Mouse (Mus musculus): Measurements from ENCODE around the gene Mbd3. TPM values are rescaled to one million over a fixed set of nuclear protein-coding genes. Genes with fewer than 3 reads are reported as not detected.
A peak's percentile ranks its signal among the peaks of the same experiment; 100 is the strongest.

Gene Mbd3
- total RNA-seq, 2 experiments from 2014 or later = 121 to 131 TPM

GRCm38 (mm10) chr10:80398174-80398535 is 1.2 kb downstream of the Mbd3 start:
- no peak for DNase-seq (ENCODE audit: low spot score in 2 of 2)

- DNase-seq (ENCODE audit: low spot score in 2 of 2) = no peak
Measured at GRCm38 (mm10) chr10:80397524-80398173, 1.7 kb downstream of the Mbd3 start.

- no peak for DNase-seq (ENCODE audit: low spot score in 2 of 2)
Measured at GRCm38 (mm10) chr10:80396822-80397523, 2.4 kb downstream of the Mbd3 start.

GRCm38 (mm10) chr10:80395025-80395627 is 4.2 kb downstream of the Mbd3 start:
- DNase-seq (ENCODE audit: low spot score in 2 of 2) = no peak

GRCm38 (mm10) chr10:80392687-80393086 is 6.7 kb downstream of the Mbd3 start:
- no peak for DNase-seq (ENCODE audit: low spot score in 2 of 2)

GRCm38 (mm10) chr10:80390697-80391096 is 8.7 kb downstream of the Mbd3 start:
- DNase-seq (ENCODE audit: low spot score in 2 of 2) = no peak

- no peak for DNase-seq (ENCODE audit: low spot score in 2 of 2)
Measured at GRCm38 (mm10) chr10:80389185-80389708, 10.1 kb downstream of the Mbd3 start.

GRCm38 (mm10) chr10:80388731-80389130 is 10.6 kb downstream of the Mbd3 start:
- DNase-seq (ENCODE audit: low spot score in 2 of 2) = no peak

- peak; percentile 73 to 88 for DNase-seq (ENCODE audit: low spot score in 2 of 2)
Measured at GRCm38 (mm10) chr10:80387522-80387959, 11.8 kb downstream of the Mbd3 start, which contains the start of gene Mex3d. TSS of gene Mex3d (minus strand) at chr10:80387659.

GRCm38 (mm10) chr10:80386735-80387471 is 12.4 kb downstream of the Mbd3 start:
- DNase-seq (ENCODE audit: low spot score in 2 of 2) = no peak

- DNase-seq (ENCODE audit: low spot score in 2 of 2) = peak in 1 of 2 experiments; percentile 49
Measured at GRCm38 (mm10) chr10:80385811-80386734, 13.3 kb downstream of the Mbd3 start.

GRCm38 (mm10) chr10:80385310-80385709 is 14.0 kb downstream of the Mbd3 start:
- no peak for DNase-seq (ENCODE audit: low spot score in 2 of 2)

- no peak for DNase-seq (ENCODE audit: low spot score in 2 of 2)
Measured at GRCm38 (mm10) chr10:80384709-80385108, 14.6 kb downstream of the Mbd3 start.

GRCm38 (mm10) chr10:80384115-80384639 is 15.2 kb downstream of the Mbd3 start:
- no peak for DNase-seq (ENCODE audit: low spot score in 2 of 2)

- peak in 1 of 2 experiments; percentile 2 for DNase-seq (ENCODE audit: low spot score in 2 of 2)
Measured at GRCm38 (mm10) chr10:80383431-80383830, 15.9 kb downstream of the Mbd3 start.

GRCm38 (mm10) chr10:80382641-80383365 is 16.5 kb downstream of the Mbd3 start:
- peak in 1 of 2 experiments; percentile 2 for DNase-seq (ENCODE audit: low spot score in 2 of 2)

GRCm38 (mm10) chr10:80377716-80378115 is 21.6 kb downstream of the Mbd3 start:
- DNase-seq (ENCODE audit: low spot score in 2 of 2) = no peak

- peak; percentile 88 to 94 for DNase-seq (ENCODE audit: low spot score in 2 of 2)
Measured at GRCm38 (mm10) chr10:80376160-80376559, 23.2 kb downstream of the Mbd3 start.

- DNase-seq (ENCODE audit: low spot score in 2 of 2) = peak; percentile 71 to 80
Measured at GRCm38 (mm10) chr10:80374063-80374462, 25.3 kb downstream of the Mbd3 start.
